Mouse (Mus musculus) cerebellum, adult 2 months (tissue): ENCODE results near the gene Otulinl.

Experiments
- CTCF ChIP-seq: fragments of 200-500 bp; IDR thresholded peaks from 2 replicates; pipeline ENCODE4 v1.5.1; 2011; ENCODE audit warnings: low read depth, mild to moderate bottlenecking, control low read depth, low read length, moderate library complexity, borderline replicate concordance; ENCODE audit not compliant: insufficient read depth
- POLR2A ChIP-seq: fragments of 200-500 bp; IDR thresholded peaks from 2 replicates; pipeline ENCODE4 v1.6.1; 2011; ENCODE audit warnings: low read length, control low read depth, borderline replicate concordance; ENCODE audit not compliant: insufficient read depth

GRCm38 (mm10) chr15:27626314-27626713 is 55.1 kb downstream of the Otulinl start:
- no peak for TF ChIP-seq POLR2A
- no peak for TF ChIP-seq CTCF
